Mouse (Mus musculus) neural tube, embryonic 15.5 days (tissue): Measurements from ENCODE around the gene Clmn. TPM values are rescaled to one million over a fixed set of nuclear protein-coding genes. Genes with fewer than 3 reads are reported as not detected.

Source experiments
- ATAC-seq: fragments of 200-750 bp; cut with Nextera tagmentation; 2 replicates; pipeline ENCODE4 v1.8.0; 2017; ENCODE audit warnings: mild to moderate bottlenecking, moderate TSS enrichment, moderate library complexity; ENCODE audit not compliant: low FRiP score
- H3K27ac ChIP-seq: fragments of 300-500 bp; sonication (generic); replicated peaks from 2 replicates; pipeline ENCODE4 v1.5.1; 2015; ENCODE audit warnings: mild to moderate bottlenecking, inconsistent platforms
- H3K27me3 ChIP-seq: fragments of 300-500 bp; sonication (generic); replicated peaks from 2 replicates; pipeline ENCODE4 v1.6.1; 2015; ENCODE audit warnings: inconsistent platforms
- H3K36me3 ChIP-seq: fragments of 300-500 bp; sonication (generic); 2 replicates; pipeline ENCODE4 v1.6.1; 2015; ENCODE audit warnings: inconsistent platforms
- H3K4me1 ChIP-seq: fragments of 300-500 bp; sonication (generic); 2 replicates; pipeline ENCODE4 v1.6.1; 2015; ENCODE audit warnings: inconsistent platforms
- H3K4me2 ChIP-seq: fragments of 300-500 bp; sonication (generic); 2 replicates; pipeline ENCODE4 v1.6.1; 2015; ENCODE audit warnings: inconsistent platforms, mild to moderate bottlenecking, moderate library complexity
- H3K4me3 ChIP-seq: fragments of 300-500 bp; sonication (generic); replicated peaks from 2 replicates; pipeline ENCODE4 v1.5.1; 2015; ENCODE audit warnings: mild to moderate bottlenecking, inconsistent platforms
- H3K9ac ChIP-seq: fragments of 300-500 bp; sonication (generic); replicated peaks from 2 replicates; pipeline ENCODE4 v1.6.1; 2015; ENCODE audit warnings: mild to moderate bottlenecking, inconsistent platforms
- H3K9me3 ChIP-seq: fragments of 300-500 bp; sonication (generic); replicated peaks from 2 replicates; pipeline ENCODE4 v1.6.1; 2016; ENCODE audit warnings: inconsistent platforms
- WGBS: fragments of 180-500 bp; shearing (Covaris S2); methylation state at CpG from one replicate; pipeline ENCODE4 v1.1.7; 2015; ENCODE audit warnings: mixed read lengths; 5-methylcytosine and 5-hydroxymethylcytosine counted together
- polyA plus RNA-seq: library from polyadenylated mRNA; unstranded; fragments of >200 nt; fragmentation: Nextera tagmentation; extraction: Ambion mirVana; gene quantifications from 2 replicates; pipeline ENCODE4 v1.2.1, GENCODE M21; 2015

Gene Clmn
- polyA plus RNA-seq, 1 experiment from 2014 or later: 1.3 TPM

- H3K9ac ChIP-seq: no peak overlapping the region
- H3K4me3 ChIP-seq: no peak overlapping the region
- no peak for ATAC-seq
- no peak overlapping the region for H3K4me2 ChIP-seq
- H3K4me1 ChIP-seq: peaks cover 25% of the 10 kb centered on the region
- no peaks in the 10 kb centered on the region for H3K9me3 ChIP-seq
- H3K27ac ChIP-seq: no peak overlapping the region
- H3K27me3 ChIP-seq: no peaks in the 10 kb centered on the region
- 91% methylated on average over 2 of the region's 2 CpGs for WGBS
- no peaks in the 10 kb centered on the region for H3K36me3 ChIP-seq
Observed at GRCm38 (mm10) chr12:104854826-104855225, 10.1 kb downstream of the Clmn start.

- no peaks in the 10 kb centered on the region for H3K27me3 ChIP-seq
- no peak for ATAC-seq
- 93% methylated on average over 7 of the region's 7 CpGs for WGBS
Observed at GRCm38 (mm10) chr12:104853374-104853773, 11.5 kb downstream of the Clmn start.

GRCm38 (mm10) chr12:104851711-104852508, 13.0 kb downstream of the Clmn start:
- H3K4me1 ChIP-seq: peaks cover 11% of the 10 kb centered on the region; the same call in 1 of the 2 replicates
- H3K27ac ChIP-seq: 0 out of 2 replicates have a peak overlapping the region, but pooled peaks have one; percentile 29
- H3K27me3 ChIP-seq: peaks cover 4% of the 10 kb centered on the region; the same call in 1 of the 2 replicates
- H3K36me3 ChIP-seq: no peaks in the 10 kb centered on the region
- WGBS: 30% methylated on average over 16 of the region's 16 CpGs
- ATAC-seq: peak; percentile 74; the same call in 1 of the 2 replicates
- H3K4me2 ChIP-seq: peak overlapping the region; percentile 31
- H3K9me3 ChIP-seq: no peaks in the 10 kb centered on the region
- no peak overlapping the region for H3K9ac ChIP-seq
- H3K4me3 ChIP-seq: no peak overlapping the region

More at GRCm38 (mm10) chr12:104853374-104853773, 11.5 kb downstream of the Clmn start:
- Histone ChIP-seq H3K4me1 (peaks cover 15% of the 10 kb centered on the region; the same call in 1 of the 2 replicates), H3K36me3 (no peaks in the 10 kb centered on the region), H3K9me3 (no peaks in the 10 kb centered on the region), H3K27ac (no peak overlapping the region), H3K4me3 (no peak overlapping the region), H3K9ac (no peak overlapping the region), H3K4me2 (no peak overlapping the region)

- H3K27me3 ChIP-seq: peaks cover 6% of the 10 kb centered on the region; the same call in 1 of the 2 replicates
- H3K9ac ChIP-seq: no peak overlapping the region
- no peak overlapping the region for H3K4me2 ChIP-seq
- H3K4me3 ChIP-seq: no peak overlapping the region
- ATAC-seq: no peak
- peaks cover 11% of the 10 kb centered on the region; the same call in 1 of the 2 replicates for H3K4me1 ChIP-seq
- H3K9me3 ChIP-seq: no peaks in the 10 kb centered on the region
- 88% methylated on average over 7 of the region's 7 CpGs for WGBS
- H3K36me3 ChIP-seq: no peaks in the 10 kb centered on the region
- H3K27ac ChIP-seq: no peak overlapping the region
Observed at GRCm38 (mm10) chr12:104850119-104850518, 14.8 kb downstream of the Clmn start.

GRCm38 (mm10) chr12:104848667-104849066, 16.2 kb downstream of the Clmn start:
- no peak overlapping the region for H3K4me3 ChIP-seq

GRCm38 (mm10) chr12:104847227-104847626, 17.6 kb downstream of the Clmn start:
- ATAC-seq: no peak
- H3K4me2 ChIP-seq: no peak overlapping the region
- H3K27ac ChIP-seq: no peak overlapping the region
- H3K9ac ChIP-seq: no peak overlapping the region
- H3K36me3 ChIP-seq: no peaks in the 10 kb centered on the region
- no peaks in the 10 kb centered on the region for H3K9me3 ChIP-seq
- H3K4me3 ChIP-seq: no peak overlapping the region
- peaks cover 6% of the 10 kb centered on the region; the same call in 1 of the 2 replicates for H3K27me3 ChIP-seq
- 87% methylated on average over 4 of the region's 4 CpGs for WGBS
- H3K4me1 ChIP-seq: peaks cover 10% of the 10 kb centered on the region; the same call in 1 of the 2 replicates

More at GRCm38 (mm10) chr12:104848667-104849066, 16.2 kb downstream of the Clmn start:
- Histone ChIP-seq H3K27ac (no peak overlapping the region), H3K4me2 (no peak overlapping the region), H3K9me3 (no peaks in the 10 kb centered on the region), H3K27me3 (peaks cover 6% of the 10 kb centered on the region; the same call in 1 of the 2 replicates), H3K9ac (no peak overlapping the region), H3K4me1 (peaks cover 11% of the 10 kb centered on the region; the same call in 1 of the 2 replicates), H3K36me3 (no peaks in the 10 kb centered on the region)
- no peak for ATAC-seq
- WGBS: 91% methylated on average over 9 of the region's 9 CpGs

- peaks cover 6% of the 10 kb centered on the region; the same call in 1 of the 2 replicates for H3K27me3 ChIP-seq
- no peak overlapping the region for H3K4me3 ChIP-seq
- no peaks in the 10 kb centered on the region for H3K9me3 ChIP-seq
- WGBS: 4% methylated on average over 11 of the region's 11 CpGs
- H3K27ac ChIP-seq: no peak overlapping the region
- no peaks in the 10 kb centered on the region for H3K4me1 ChIP-seq
- H3K36me3 ChIP-seq: no peaks in the 10 kb centered on the region
- no peak for ATAC-seq
- H3K4me2 ChIP-seq: peak overlapping the region; percentile 15
- H3K9ac ChIP-seq: no peak overlapping the region
Observed at GRCm38 (mm10) chr12:104845707-104846106, 19.2 kb downstream of the Clmn start.

- no peak for ATAC-seq
- WGBS: 71% methylated on average over 4 of the region's 4 CpGs
Observed at GRCm38 (mm10) chr12:104844989-104845388, 19.9 kb downstream of the Clmn start.

GRCm38 (mm10) chr12:104844279-104844678, 20.6 kb downstream of the Clmn start:
- H3K4me3 ChIP-seq: no peak overlapping the region
- 82% methylated on average over 4 of the region's 4 CpGs for WGBS
- no peaks in the 10 kb centered on the region for H3K9me3 ChIP-seq
- peaks cover 6% of the 10 kb centered on the region; the same call in 1 of the 2 replicates for H3K27me3 ChIP-seq
- no peak overlapping the region for H3K9ac ChIP-seq
- H3K4me1 ChIP-seq: no peaks in the 10 kb centered on the region
- no peaks in the 10 kb centered on the region for H3K36me3 ChIP-seq
- H3K4me2 ChIP-seq: no peak overlapping the region
- H3K27ac ChIP-seq: no peak overlapping the region
- ATAC-seq: no peak

More at GRCm38 (mm10) chr12:104844989-104845388, 19.9 kb downstream of the Clmn start:
- no peaks in the 10 kb centered on the region for H3K9me3 ChIP-seq
- H3K27me3 ChIP-seq: peaks cover 6% of the 10 kb centered on the region; the same call in 1 of the 2 replicates
- no peak overlapping the region for H3K4me2 ChIP-seq
- no peak overlapping the region for H3K27ac ChIP-seq
- no peaks in the 10 kb centered on the region for H3K4me1 ChIP-seq
- no peak overlapping the region for H3K4me3 ChIP-seq
- H3K9ac ChIP-seq: no peak overlapping the region
- no peaks in the 10 kb centered on the region for H3K36me3 ChIP-seq

- no peaks in the 10 kb centered on the region for H3K9me3 ChIP-seq
- no peaks in the 10 kb centered on the region for H3K36me3 ChIP-seq
- no peak for ATAC-seq
- no peak overlapping the region for H3K27ac ChIP-seq
- peaks cover 4% of the 10 kb centered on the region for H3K4me1 ChIP-seq
- 91% methylated on average over 3 of the region's 3 CpGs for WGBS
- H3K9ac ChIP-seq: no peak overlapping the region
- H3K4me2 ChIP-seq: no peak overlapping the region
- H3K4me3 ChIP-seq: no peak overlapping the region
- no peaks in the 10 kb centered on the region for H3K27me3 ChIP-seq
Observed at GRCm38 (mm10) chr12:104841256-104841655, 23.6 kb downstream of the Clmn start.

GRCm38 (mm10) chr12:104838987-104839386, 25.9 kb downstream of the Clmn start:
- Histone ChIP-seq H3K9ac (no peak overlapping the region), H3K4me3 (no peak overlapping the region), H3K9me3 (no peaks in the 10 kb centered on the region), H3K27me3 (no peaks in the 10 kb centered on the region), H3K4me2 (no peak overlapping the region), H3K4me1 (peaks cover 10% of the 10 kb centered on the region), H3K27ac (no peak overlapping the region), H3K36me3 (no peaks in the 10 kb centered on the region)
- no peak for ATAC-seq
- 56% methylated on average over 4 of the region's 4 CpGs for WGBS

- no peak for ATAC-seq
- H3K9me3 ChIP-seq: no peaks in the 10 kb centered on the region
- H3K27me3 ChIP-seq: peaks cover 3% of the 10 kb centered on the region; the same call in 1 of the 2 replicates
- H3K4me3 ChIP-seq: no peak overlapping the region
- no peak overlapping the region for H3K9ac ChIP-seq
- no peak overlapping the region for H3K27ac ChIP-seq
- no peaks in the 10 kb centered on the region for H3K36me3 ChIP-seq
- no peak overlapping the region for H3K4me2 ChIP-seq
- H3K4me1 ChIP-seq: peaks cover 10% of the 10 kb centered on the region
Observed at GRCm38 (mm10) chr12:104838462-104838861, 26.4 kb downstream of the Clmn start.
